ENCODE assay signal across 8 mouse cellular contexts in the genomic region with DNA sequence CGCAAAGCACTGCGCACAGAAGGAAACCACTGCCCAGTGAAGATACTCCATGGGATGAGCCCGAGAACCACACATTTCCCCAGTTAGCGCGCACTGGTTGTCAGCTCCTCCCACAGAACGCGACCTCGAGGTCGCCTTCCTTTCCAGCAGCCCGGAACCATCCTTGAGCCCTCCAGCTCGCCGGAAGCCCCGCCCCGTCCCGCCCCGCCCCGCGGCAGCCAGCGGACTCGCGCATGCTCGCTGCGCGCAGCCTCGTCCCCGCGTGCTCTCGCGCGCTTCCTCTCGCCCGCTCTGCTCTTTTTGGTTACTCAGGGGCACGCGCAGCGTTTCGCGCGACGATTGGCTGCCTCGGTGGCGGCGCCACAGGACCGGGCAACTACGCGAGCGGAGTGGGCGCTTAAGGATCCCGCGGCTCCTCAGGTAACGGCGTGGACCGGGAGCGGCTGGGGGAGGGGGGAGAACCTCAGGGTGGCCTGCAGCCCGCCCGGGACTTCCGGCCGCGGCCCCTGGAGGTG. TPM values are rescaled to one million over a fixed set of nuclear protein-coding genes. Genes with fewer than 3 reads are reported as not detected.
DNase-seq lines count a peak whose midpoint lies in the region; ATAC-seq and TF ChIP-seq lines count a peak whose summit lies in the region.

A gene (plus strand): TSS at position 221 of the 515 bp plus-strand sequence.
A gene (plus strand): TSS at position 236 of the 515 bp plus-strand sequence.

- H3K27me3 ChIP-seq in G1E (ENCODE audit: insufficient read depth, low read length), result no peaks in the 10 kb centered on the region
- H3K27me3 ChIP-seq in forebrain, postnatal 0 days (ENCODE audit: insufficient read depth, low read length), result no peaks in the 10 kb centered on the region
- no peaks in the 10 kb centered on the region for H3K27me3 ChIP-seq in lung, embryonic 15.5 days

- peak within 1 kb of the TSS; percentile 71 for H3K4me2 ChIP-seq in forebrain, postnatal 0 days (ENCODE audit: low read depth)
- peak within 1 kb of the TSS; percentile 71 for H3K4me2 ChIP-seq in lung, embryonic 15.5 days

- no peaks in the 10 kb centered on the region for H3K9me3 ChIP-seq in G1E (replicated peaks)
- no peaks in the 10 kb centered on the region for H3K9me3 ChIP-seq in forebrain, postnatal 0 days (ENCODE audit: low read length)
- no peaks in the 10 kb centered on the region for H3K9me3 ChIP-seq in lung, embryonic 15.5 days

- peaks cover 16% of the 10 kb centered on the region for H3K36me3 ChIP-seq in G1E (replicated peaks)
- H3K36me3 ChIP-seq in forebrain, postnatal 0 days (ENCODE audit: insufficient read depth), result no peaks in the 10 kb centered on the region
- no peaks in the 10 kb centered on the region for H3K36me3 ChIP-seq in lung, embryonic 15.5 days

- peak within 1 kb of the TSS; percentile 78 for H3K27ac ChIP-seq in forebrain, postnatal 0 days (ENCODE audit: low read depth, low read length)
- peak within 1 kb of the TSS; percentile 96 for H3K27ac ChIP-seq in lung, embryonic 15.5 days

- TF ChIP-seq CTCF in G1E (IDR thresholded peaks at IDR 0.05; ENCODE audit: low read depth, low read length), result no peak
- TF ChIP-seq CTCF in forebrain, postnatal 0 days (IDR thresholded peaks at IDR 0.05; ENCODE audit: low read depth), result 0 out of 2 replicates have a peak, but pooled peaks have one; percentile 5

- peak; percentile 95 for DNase-seq in G1E (ENCODE audit: low spot score)
- DNase-seq in cerebellum, adult 18-20 months, result peak; percentile 86
- DNase-seq in forebrain, postnatal 0 days, result peak; percentile 96
- peak; percentile 89 for DNase-seq in heart, postnatal 4 days
- peak; percentile 77 to 81 for DNase-seq in layer of hippocampus, adult 8-10 months (ENCODE audit: low spot score in 2 of 2)
- peak; percentile 79 for DNase-seq in ovary, adult 18-20 months (ENCODE audit: low spot score)
- DNase-seq in thymus, postnatal 0 days (ENCODE audit: low spot score), result peak; percentile 96

- peak within 1 kb of the TSS; percentile 78 for H3K4me3 ChIP-seq in G1E (ENCODE audit: low read depth, low read length)
- H3K4me3 ChIP-seq in forebrain, postnatal 0 days (ENCODE audit: low read depth, low read length), result peak within 1 kb of the TSS; percentile 67
- peak within 1 kb of the TSS; percentile 93 for H3K4me3 ChIP-seq in lung, embryonic 15.5 days

- ATAC-seq in G1E (ENCODE audit: extremely low read depth, insufficient number of reproducible peaks, low FRiP score, poor library complexity, severe bottlenecking), result peak; percentile 88
- ATAC-seq in forebrain, postnatal 0 days, result peak; percentile 99
- peak; percentile 98 for ATAC-seq in lung, embryonic 15.5 days (ENCODE audit: borderline replicate concordance, extremely low read depth, low FRiP score, low TSS enrichment)

- H3K4me1 ChIP-seq in G1E (ENCODE audit: insufficient read depth, low read depth, low read length), result peaks cover 53% of the 10 kb centered on the region
- 0 out of 2 replicates have a peak, but pooled peaks cover 3% of the 10 kb centered on the region for H3K4me1 ChIP-seq in forebrain, postnatal 0 days (ENCODE audit: insufficient read depth)
- H3K4me1 ChIP-seq in lung, embryonic 15.5 days, result peaks cover 6% of the 10 kb centered on the region

- peak within 1 kb of the TSS; percentile 71 for H3K9ac ChIP-seq in forebrain, postnatal 0 days
- peak within 1 kb of the TSS; percentile 86 for H3K9ac ChIP-seq in lung, embryonic 15.5 days

- WGBS in forebrain, postnatal 0 days, result under 1% methylated on average over 54 of the region's 58 CpGs
- under 1% methylated on average over 55 of the region's 58 CpGs for WGBS in lung, embryonic 15.5 days

RNA-seq across cellular contexts. Expression of the first gene that starts in this region (rescaled TPM):
- total RNA-seq in G1E (2014; fragmentation: Nextera tagmentation) (130 and 142 TPM in 2 replicates), G1E (2017) (191 and 203 TPM in 2 replicates)
- polyA plus RNA-seq in G1E (2012), result 39.2 and 41.0 TPM in 2 replicates
- total RNA-seq in forebrain, postnatal 0 days (2014; rRNA removed), result 25.3 and 27.9 TPM in 2 replicates
- 12.3 and 15.7 TPM in 2 replicates for polyA plus RNA-seq in forebrain, postnatal 0 days (2015; fragmentation: Nextera tagmentation; extraction: Ambion mirVana)
- total RNA-seq in heart, postnatal 4 days (2021), result 10 to 100 TPM; 20.6 to 22.4 TPM
- total RNA-seq in layer of hippocampus, adult 8-10 months (2022), result 10 to 100 TPM; 15.4 to 19.8 (median 18.4) TPM
- 72.3 and 75.5 TPM in 2 replicates for polyA plus RNA-seq in lung, embryonic 15.5 days (2015; fragmentation: Nextera tagmentation; extraction: Ambion mirVana)
- 64.7 and 72.1 TPM in 2 replicates for polyA plus RNA-seq in thymus, postnatal 0 days (2015; fragmentation: Nextera tagmentation; extraction: Ambion mirVana)

RNA-seq across cellular contexts. Expression of the second gene that starts in this region (rescaled TPM):
- 44.8 and 49.7 TPM in 2 replicates for total RNA-seq in G1E (2014; fragmentation: Nextera tagmentation)
- total RNA-seq in G1E (2017), result 17.4 and 23.7 TPM in 2 replicates
- 4.4 and 5.2 TPM in 2 replicates for polyA plus RNA-seq in G1E (2012)
- 6.2 and 7.1 TPM in 2 replicates for total RNA-seq in forebrain, postnatal 0 days (2014; rRNA removed)
- polyA plus RNA-seq in forebrain, postnatal 0 days (2015; fragmentation: Nextera tagmentation; extraction: Ambion mirVana), result 3.4 and 4.5 TPM in 2 replicates
- total RNA-seq in heart, postnatal 4 days (2021), result 1 to 10 TPM; 8.5 TPM
- total RNA-seq in layer of hippocampus, adult 8-10 months (2022), result 1 to 10 TPM; 4.5 to 7.4 (median 6.4) TPM
- polyA plus RNA-seq in lung, embryonic 15.5 days (2015; fragmentation: Nextera tagmentation; extraction: Ambion mirVana), result 8.4 and 8.5 TPM in 2 replicates
- 7.4 and 8.3 TPM in 2 replicates for polyA plus RNA-seq in thymus, postnatal 0 days (2015; fragmentation: Nextera tagmentation; extraction: Ambion mirVana)

Comparison
In these comparisons a context has a peak if more than half of its experiments do, and no peak if none do; other contexts are left out.
1. Peak in every context shown above with its lines: DNase-seq, ATAC-seq, H3K4me3 ChIP-seq and H3K27ac ChIP-seq.